Comparison of ENCODE assay signal across 28 mouse cellular contexts in genomic region chr11:100754693-100755057, GRCm38 (mm10). TPM values are rescaled to one million over a fixed set of nuclear protein-coding genes. Genes with fewer than 3 reads are reported as not detected.
A peak's percentile ranks its signal among the peaks of the same experiment; 100 is the strongest.
DNase-seq lines count a peak whose midpoint lies in the region; ATAC-seq and TF ChIP-seq lines count a peak whose summit lies in the region.
"Had no signal": no experiment of that assay in that cellular context is flagged by ENCODE, and none has a peak within 500 bp of the region (broad histone marks: within the 10 kb centered on the region; RNA-seq: fewer than 3 reads in every experiment).

No protein-coding gene starts in this region.

- peaks cover 43% of the 10 kb centered on the region for H3K27me3 ChIP-seq in kidney, embryonic 15.5 days

- H3K4me3 ChIP-seq in left cerebral cortex, adult 2 months = no peak overlapping the region
- no peak overlapping the region for H3K4me3 ChIP-seq in kidney, embryonic 15.5 days (replicated peaks)
- H3K4me3 ChIP-seq: forebrain, embryonic 10.5 days; gastrocnemius, adult 2 months; heart, embryonic 15.5 days; hindbrain, embryonic 13.5 days had no signal

- H3K4me1 ChIP-seq in kidney, embryonic 15.5 days = peaks cover 15% of the 10 kb centered on the region

- intact Hi-C loops in left cerebral cortex, adult 2 months (cut with DNase I) = loop anchor here (5.0 kb wide), 1 partner anchor 192 kb away; no protein-coding TSS in a partner anchor
- intact Hi-C loops in left cerebral cortex, postnatal 4 days (cut with DNase I) = no loop called here
- intact Hi-C loops in left cerebral cortex, postnatal 25 days (cut with DNase I) = no loop called here

- H3K9ac ChIP-seq in kidney, embryonic 15.5 days = no peak overlapping the region
- H3K9ac ChIP-seq: heart, embryonic 15.5 days; hindbrain, embryonic 13.5 days had no signal

- no peak for DNase-seq in frontal cortex, postnatal 14 days (ENCODE audit: low spot score in 2 of 2)
- peak in 1 of 2 experiments; percentile 47 for DNase-seq in left cerebral cortex, adult 2 months (ENCODE audit: extremely low spot score in 1 of 2, low spot score in 2 of 2)
- DNase-seq in left cerebral cortex, postnatal 4 days = no peak
- peak; percentile 36 to 90 for DNase-seq in left cerebral cortex, postnatal 25 days (ENCODE audit: low spot score in 2 of 2)
- DNase-seq in right cerebral cortex, postnatal 14 days = peak; percentile 41
- no peak for DNase-seq in gastrocnemius, postnatal 4 days (ENCODE audit: low spot score in 2 of 2)
- DNase-seq: adrenal gland, postnatal 10 days; B cell, adult 2 months; cerebellum, adult 11-12 months; cerebellum, adult 9-10 months; cerebellum, postnatal 25 days; gastrocnemius, adult 2 months; gastrocnemius, postnatal 25 days; heart, adult 18-20 months; heart, postnatal 14 days had no signal

- peak; percentile 34; the same call in 1 of the 2 replicates for ATAC-seq in frontal cortex, adult (ENCODE audit: low TSS enrichment)
- ATAC-seq in kidney, embryonic 15.5 days (replicated peaks; ENCODE audit: low FRiP score) = no peak
- ATAC-seq: CD4-positive, CD25-positive, alpha-beta regulatory T cell, adult 4 months; forebrain, embryonic 14.5 days; hindbrain, postnatal 0 days had no signal

- WGBS in kidney, embryonic 15.5 days = 91% methylated on average over 3 of the region's 3 CpGs

- TF ChIP-seq CTCF in left cerebral cortex, adult 2 months (IDR thresholded peaks at IDR 0.05) = no peak

- no peaks in the 10 kb centered on the region for H3K9me3 ChIP-seq in kidney, embryonic 15.5 days (replicated peaks)
- H3K9me3 ChIP-seq: forebrain, embryonic 10.5 days; G1E; heart, embryonic 15.5 days; hindbrain, embryonic 13.5 days had no signal

- peak overlapping the region; percentile 86 for H3K27ac ChIP-seq in left cerebral cortex, adult 2 months
- H3K27ac ChIP-seq in kidney, embryonic 15.5 days = no peak overlapping the region
- H3K27ac ChIP-seq: forebrain, embryonic 10.5 days; gastrocnemius, adult 2 months; heart, embryonic 15.5 days; hindbrain, embryonic 13.5 days; hindbrain, postnatal 0 days had no signal

- H3K4me2 ChIP-seq in kidney, embryonic 15.5 days = no peak overlapping the region
- H3K4me2 ChIP-seq: heart, embryonic 11.5 days; heart, embryonic 15.5 days; hindbrain, embryonic 13.5 days had no signal

- H3K36me3 ChIP-seq in kidney, embryonic 15.5 days = no peaks in the 10 kb centered on the region
- H3K36me3 ChIP-seq: forebrain, embryonic 10.5 days; G1E; heart, embryonic 15.5 days had no signal

RNA-seq across cellular contexts. Expression of gene Kcnh4, which starts 5.1 kb away (rescaled TPM):
- total RNA-seq in left cerebral cortex, adult 2 months (2021) = 10 to 100 TPM; 17.2 to 18.4 TPM
- 10 to 100 TPM; 11.2 to 12.4 TPM for total RNA-seq in left cerebral cortex, postnatal 4 days (2021)
- 10 to 100 TPM; 10.2 to 16.6 TPM for total RNA-seq in left cerebral cortex, postnatal 25 days (2021)
- polyA plus RNA-seq in kidney, embryonic 15.5 days (2015; fragmentation: Nextera tagmentation; extraction: Ambion mirVana) = 0.10 TPM in 1 of 2 replicates, not detected in the other
- total RNA-seq in gastrocnemius, postnatal 4 days (2021) = under 1 TPM in 1 of 2 experiments, not detected in 1; 0.10 TPM
- total RNA-seq: G1E; gastrocnemius, adult 2 months; gastrocnemius, postnatal 25 days; heart, adult 18-20 months; heart, postnatal 14 days; hematopoietic stem cell, adult 5-6 weeks had no signal
- polyA plus RNA-seq: CD4-positive, CD25-positive, alpha-beta regulatory T cell, adult 4 months; G1E; heart, embryonic 11.5 days; heart, embryonic 15.5 days had no signal

RNA-seq across cellular contexts. Expression of gene Hcrt, which starts 8.1 kb away (rescaled TPM):
- total RNA-seq in left cerebral cortex, adult 2 months (2021) = not detected
- not detected for total RNA-seq in left cerebral cortex, postnatal 4 days (2021)
- 10 to 100 TPM in 1 of 2 experiments, not detected in 1; 27.1 TPM for total RNA-seq in left cerebral cortex, postnatal 25 days (2021)
- not detected in 2 replicates for polyA plus RNA-seq in kidney, embryonic 15.5 days (2015; fragmentation: Nextera tagmentation; extraction: Ambion mirVana)
- not detected for total RNA-seq in gastrocnemius, postnatal 4 days (2021)
- total RNA-seq: adrenal gland, postnatal 10 days; adrenal gland, postnatal 4 days; G1E; gastrocnemius, adult 2 months; gastrocnemius, postnatal 25 days; heart, adult 18-20 months; heart, postnatal 14 days; hematopoietic stem cell, adult 5-6 weeks; hindbrain, postnatal 0 days had no signal
- polyA plus RNA-seq: CD4-positive, CD25-positive, alpha-beta regulatory T cell, adult 4 months; embryonic facial prominence, embryonic 14.5 days; forebrain, embryonic 10.5 days; G1E; heart, embryonic 11.5 days; heart, embryonic 15.5 days had no signal

RNA-seq across cellular contexts. Expression of gene Ghdc, which starts 16.1 kb away (rescaled TPM):
- 1 to 10 TPM; 7.3 TPM for total RNA-seq in left cerebral cortex, adult 2 months (2021)
- total RNA-seq in left cerebral cortex, postnatal 4 days (2021) = 1 to 10 TPM; 5.5 to 7.2 TPM
- total RNA-seq in left cerebral cortex, postnatal 25 days (2021) = 1 to 10 TPM; 6.3 to 9.7 TPM
- 6.7 and 7.9 TPM in 2 replicates for polyA plus RNA-seq in kidney, embryonic 15.5 days (2015; fragmentation: Nextera tagmentation; extraction: Ambion mirVana)
- 1 to 10 TPM; 9.0 to 9.5 TPM for total RNA-seq in gastrocnemius, postnatal 4 days (2021)

RNA-seq across cellular contexts. Expression of gene Rab5c, which starts 16.7 kb away (rescaled TPM):
- 100 to 1,000 TPM; 139 to 142 TPM for total RNA-seq in left cerebral cortex, adult 2 months (2021)
- 100 to 1,000 TPM; 168 to 174 TPM for total RNA-seq in left cerebral cortex, postnatal 4 days (2021)
- total RNA-seq in left cerebral cortex, postnatal 25 days (2021) = 100 to 1,000 TPM; 152 to 158 TPM
- polyA plus RNA-seq in kidney, embryonic 15.5 days (2015; fragmentation: Nextera tagmentation; extraction: Ambion mirVana) = 29.5 and 32.3 TPM in 2 replicates
- total RNA-seq in gastrocnemius, postnatal 4 days (2021) = 10 to 100 TPM; 76.7 to 79.7 TPM

RNA-seq across cellular contexts. Expression of gene Hspb9, which starts 41.0 kb away (rescaled TPM):
- not detected for total RNA-seq in left cerebral cortex, adult 2 months (2021)
- not detected for total RNA-seq in left cerebral cortex, postnatal 4 days (2021)
- not detected for total RNA-seq in left cerebral cortex, postnatal 25 days (2021)
- polyA plus RNA-seq in kidney, embryonic 15.5 days (2015; fragmentation: Nextera tagmentation; extraction: Ambion mirVana) = 0.27 TPM in 1 of 2 replicates, not detected in the other
- total RNA-seq in gastrocnemius, postnatal 4 days (2021) = not detected
- total RNA-seq: gastrocnemius, adult 2 months; gastrocnemius, postnatal 25 days; heart, adult 18-20 months; heart, postnatal 14 days; hematopoietic stem cell, adult 5-6 weeks; hindbrain, postnatal 0 days had no signal
- polyA plus RNA-seq: embryonic facial prominence, embryonic 14.5 days; forebrain, embryonic 14.5 days; heart, embryonic 11.5 days; heart, embryonic 15.5 days; hindbrain, embryonic 13.5 days had no signal

Comparison
In these comparisons a context has a peak if more than half of its experiments do, and no peak if none do; other contexts are left out.
1. DNase-seq: peak in left cerebral cortex, postnatal 25 days (2 of 2) and right cerebral cortex, postnatal 14 days (single experiment); none in frontal cortex, postnatal 14 days (0 of 2), left cerebral cortex, postnatal 4 days (single experiment) and gastrocnemius, postnatal 4 days (0 of 2).
2. RNA of gene Kcnh4, which starts 5.1 kb away (total RNA-seq): 17.2 to 18.4 TPM in left cerebral cortex, adult 2 months, 10.2 to 16.6 TPM in left cerebral cortex, postnatal 25 days and 11.2 to 12.4 TPM in left cerebral cortex, postnatal 4 days; 0.10 TPM in gastrocnemius, postnatal 4 days; every median in the first group is over 10 times any median in the second.